Mouse (Mus musculus) adrenal gland, postnatal 14 days (tissue): ENCODE results near the gene Txnrd2. TPM values are rescaled to one million over a fixed set of nuclear protein-coding genes. Genes with fewer than 3 reads are reported as not detected.

ENCODE experiments used
- DNase-seq: peaks from one replicate; pipeline ENCODE4 v3.0.0; 2021; ENCODE audit warnings: mixed read lengths
- total RNA-seq: library from RNA; stranded (reverse); gene quantifications from 2 replicates; pipeline ENCODE4 v1.2.3, GENCODE M21; 2021

Txnrd2 gene
- total RNA-seq, 1 experiment from 2014 or later: 66.4 TPM

GRCm38 (mm10) chr16:18451486-18452181, 25.4 kb downstream of the Txnrd2 start:
- peak; percentile 63 for DNase-seq

DNA sequence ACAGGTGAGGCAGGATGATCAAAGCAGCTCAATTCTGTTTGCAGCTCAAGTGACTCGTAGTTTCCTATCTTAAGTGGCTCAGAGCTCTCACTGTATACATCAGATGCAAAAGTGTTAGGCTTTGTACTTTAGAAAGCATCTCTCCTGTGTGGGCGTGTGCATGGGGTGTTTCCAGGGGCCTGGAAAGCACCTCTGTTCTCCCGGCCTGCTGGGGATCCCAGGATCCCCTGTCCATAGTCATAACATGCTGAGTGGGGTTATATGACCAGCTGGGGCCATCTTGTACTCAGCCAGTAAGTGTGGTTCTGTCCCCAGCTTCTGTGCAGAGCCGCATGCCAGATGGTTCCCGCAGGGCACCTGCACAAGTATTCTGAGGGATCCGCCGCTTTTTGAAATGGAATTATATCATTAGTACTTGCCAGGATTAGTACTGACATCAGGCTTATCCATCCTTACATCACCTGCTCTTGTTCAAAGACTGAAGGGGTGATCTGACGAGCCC, 26.2 kb downstream of the Txnrd2 start:
- no peak for DNase-seq

- DNase-seq: peak; percentile 23
These were observed 27.7 kb downstream of the Txnrd2 start for GRCm38 (mm10) chr16:18453846-18454245.

- DNase-seq: no peak
These were observed 29.2 kb downstream of the Txnrd2 start for GRCm38 (mm10) chr16:18455407-18455806.

- DNase-seq: no peak
These were observed 32.5 kb downstream of the Txnrd2 start for GRCm38 (mm10) chr16:18458661-18459060.

DNA sequence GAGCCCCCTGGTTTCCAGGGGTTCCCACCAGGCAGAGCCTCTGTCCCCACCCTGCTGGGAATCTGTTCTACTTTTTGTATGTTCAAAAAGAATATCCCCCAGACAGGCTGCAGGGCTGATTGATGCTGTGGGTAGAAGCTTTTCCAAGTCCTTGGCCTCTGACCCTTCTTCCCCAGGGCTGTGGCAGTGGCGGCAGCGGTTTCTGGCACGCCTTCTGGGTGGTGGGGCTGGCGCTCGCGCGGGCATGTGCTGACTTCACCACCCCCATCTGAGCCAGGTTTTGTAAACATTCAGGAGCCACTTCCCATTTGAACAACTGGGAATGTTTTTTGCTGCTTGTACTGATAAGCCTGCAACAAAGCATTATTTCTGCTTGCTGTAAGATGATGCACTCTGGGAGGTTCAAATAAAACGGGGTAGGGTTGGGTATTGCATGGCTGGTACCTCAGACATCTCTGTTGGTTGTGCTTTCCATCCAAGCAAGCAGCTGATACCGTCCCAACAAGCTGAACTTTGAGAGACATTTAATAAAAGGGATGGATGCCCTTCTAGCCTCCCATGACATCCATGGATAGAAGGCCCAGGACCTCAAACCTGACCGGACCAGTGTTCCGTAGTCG, 33.3 kb downstream of the Txnrd2 start:
- DNase-seq: peak; percentile 64

- peak; percentile 48 for DNase-seq
These were observed 33.8 kb downstream of the Txnrd2 start for GRCm38 (mm10) chr16:18459955-18460370.

DNA sequence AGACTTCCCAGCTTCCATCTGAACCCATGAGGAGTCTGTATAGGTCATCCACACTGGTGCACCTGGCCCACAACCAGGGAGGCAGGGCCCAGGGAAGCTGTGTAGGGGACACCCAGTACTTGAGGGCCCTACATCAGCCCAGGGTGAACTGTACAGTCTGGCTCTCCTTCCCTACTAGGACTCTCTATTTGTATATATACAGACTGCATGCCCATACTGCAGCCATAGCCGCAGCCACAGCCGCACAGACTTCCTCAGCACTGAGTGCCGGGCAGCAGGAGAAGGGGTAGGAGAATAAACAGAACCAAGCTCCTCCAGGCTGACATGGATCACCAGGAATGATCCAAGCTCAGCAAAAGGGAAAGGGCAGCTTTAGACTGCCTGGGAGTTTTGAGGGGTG, 34.6 kb downstream of the Txnrd2 start:
- DNase-seq: no peak

GRCm38 (mm10) chr16:18462031-18462430, 35.8 kb downstream of the Txnrd2 start:
- no peak for DNase-seq

DNA sequence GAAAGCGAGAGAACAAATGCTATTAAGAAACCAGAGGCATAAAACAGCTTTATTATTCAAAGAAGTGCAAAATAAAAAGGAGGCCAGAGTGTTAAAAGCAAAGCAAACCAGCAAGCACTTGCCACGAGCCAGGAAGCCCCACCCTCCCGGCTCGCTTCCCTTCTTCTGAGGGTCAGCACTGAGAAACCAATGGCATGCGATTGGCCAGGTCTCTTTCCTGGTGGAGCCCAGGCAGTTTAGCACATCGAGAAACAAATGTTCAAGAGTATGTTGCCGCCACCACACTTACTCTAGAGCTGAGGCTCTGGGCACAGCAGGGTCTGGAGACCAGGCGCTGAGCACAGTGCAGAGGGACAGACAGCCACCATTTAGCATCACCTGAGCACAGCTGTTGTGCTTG, 36.4 kb downstream of the Txnrd2 start:
- DNase-seq: no peak

DNA sequence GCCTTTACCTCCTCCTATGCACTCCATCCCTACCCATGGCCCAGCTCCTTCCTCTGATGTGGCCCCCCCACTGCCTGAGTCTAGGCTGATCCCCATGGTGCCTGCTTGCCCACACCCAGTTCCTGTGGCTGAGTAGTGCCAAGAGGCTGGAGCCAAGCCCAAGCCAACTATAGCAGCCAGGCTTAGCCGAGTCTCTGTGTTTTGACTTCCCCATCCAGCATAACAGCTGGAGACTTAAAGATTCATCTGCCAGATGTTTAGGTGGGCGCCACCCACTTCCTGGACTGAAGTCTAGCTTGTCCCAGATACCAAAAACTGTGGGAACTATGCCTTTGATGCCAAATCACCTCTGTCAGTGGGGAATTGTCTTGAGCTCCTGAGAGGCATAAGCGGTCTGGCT, 38.1 kb downstream of the Txnrd2 start:
- no peak for DNase-seq

GRCm38 (mm10) chr16:18470829-18471228, 44.6 kb downstream of the Txnrd2 start:
- DNase-seq: no peak

- DNase-seq: no peak
These were observed 45.3 kb downstream of the Txnrd2 start for GRCm38 (mm10) chr16:18471381-18471955.

- no peak for DNase-seq
These were observed 45.8 kb downstream of the Txnrd2 start for GRCm38 (mm10) chr16:18471976-18472375.

DNA sequence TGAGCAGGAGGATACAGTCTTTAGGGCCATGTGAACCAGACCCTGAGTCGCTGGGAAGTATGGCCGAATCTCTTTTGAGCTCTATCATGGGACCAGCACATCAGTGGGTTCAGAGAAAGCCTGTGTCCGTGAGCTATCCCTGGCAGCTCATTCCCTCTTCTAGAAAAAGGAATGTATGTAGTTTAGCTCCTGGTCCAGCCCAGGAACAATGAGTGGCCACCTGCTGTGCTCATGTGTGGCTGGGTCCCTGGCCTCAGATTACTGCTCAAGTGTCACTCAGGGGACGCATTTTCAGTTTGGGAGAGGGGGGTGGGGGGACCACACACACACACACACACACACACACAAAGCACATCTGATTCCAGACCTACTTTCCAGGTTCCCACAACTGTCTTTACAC, 46.2 kb downstream of the Txnrd2 start:
- DNase-seq: no peak

GRCm38 (mm10) chr16:18472976-18473375, 46.8 kb downstream of the Txnrd2 start:
- no peak for DNase-seq

- DNase-seq: no peak
These were observed 47.8 kb downstream of the Txnrd2 start for GRCm38 (mm10) chr16:18474021-18474420.

- DNase-seq: no peak
These were observed 51.8 kb downstream of the Txnrd2 start for GRCm38 (mm10) chr16:18477996-18478395.

- DNase-seq: no peak
These were observed 53.5 kb downstream of the Txnrd2 start for GRCm38 (mm10) chr16:18479667-18480066.

GRCm38 (mm10) chr16:18480933-18481485, 54.8 kb downstream of the Txnrd2 start:
- peak; percentile 34 for DNase-seq

- no peak for DNase-seq
These were observed 56.2 kb downstream of the Txnrd2 start for GRCm38 (mm10) chr16:18482431-18482830.

DNA sequence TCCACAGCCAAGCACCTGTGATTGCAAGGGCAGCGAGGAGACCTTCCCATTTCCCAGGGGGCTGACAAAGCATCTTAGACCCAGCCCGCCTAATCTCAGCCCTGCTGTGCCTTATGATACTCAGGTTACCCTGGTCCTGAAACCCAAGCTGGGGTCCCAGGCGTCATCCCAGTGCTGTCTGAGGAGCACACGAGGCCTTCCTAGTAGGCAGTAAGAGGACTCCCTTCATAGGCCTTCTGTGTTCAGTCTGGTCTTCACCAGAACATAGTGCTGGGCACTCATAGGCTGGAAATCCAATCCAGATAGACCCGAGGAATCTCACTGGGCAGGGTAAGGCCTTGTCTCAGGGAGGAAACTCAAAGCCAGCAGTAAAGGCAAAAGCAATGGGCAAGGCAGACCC, 57.7 kb downstream of the Txnrd2 start:
- DNase-seq: peak; percentile 0

- DNase-seq: no peak
These were observed 58.2 kb downstream of the Txnrd2 start for GRCm38 (mm10) chr16:18484386-18484785.
